Mouse (Mus musculus) cerebellum, postnatal 10 days (tissue): ENCODE measurements at regions not wholly inside any gene's neighbourhood (a gene's known extent, or its start where the extent isn't known, plus 50 kb on each side); places are given as distances from the start of the nearest gene placed in this dataset.
A peak's percentile ranks its signal among the peaks of the same experiment; 100 is the strongest.

Experiments used
- DNase-seq, 2 experiments: peaks; one replicate each; pipeline ENCODE4 v3.0.0; 2021; ENCODE audit warnings: mixed read lengths in 2 of 2

DNA sequence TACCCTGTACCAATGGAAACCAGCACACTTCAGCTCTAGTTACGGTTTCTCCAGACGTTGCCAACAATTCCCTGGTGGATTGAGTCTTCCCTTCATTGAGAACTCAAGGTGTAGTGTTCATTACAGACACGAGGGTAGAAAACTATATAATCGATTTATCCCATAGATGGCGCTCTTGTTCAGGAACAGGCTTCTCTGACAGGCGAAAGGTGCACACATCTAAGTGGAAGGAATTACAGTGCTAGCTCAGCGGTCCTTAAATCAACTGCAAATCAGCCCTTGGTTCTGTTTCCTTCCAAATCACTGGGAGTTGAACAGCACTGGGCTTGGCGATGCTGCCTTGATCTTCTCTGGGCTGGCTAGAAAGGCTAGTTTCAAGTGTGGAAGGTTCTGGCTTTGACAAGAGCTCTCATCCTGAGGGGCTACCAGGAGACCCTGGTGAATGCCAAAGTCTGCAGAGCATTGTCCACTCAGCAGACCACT lies 161.1 kb downstream of the March11 start:
- DNase-seq, result peak; percentile 59 to 88

DNA sequence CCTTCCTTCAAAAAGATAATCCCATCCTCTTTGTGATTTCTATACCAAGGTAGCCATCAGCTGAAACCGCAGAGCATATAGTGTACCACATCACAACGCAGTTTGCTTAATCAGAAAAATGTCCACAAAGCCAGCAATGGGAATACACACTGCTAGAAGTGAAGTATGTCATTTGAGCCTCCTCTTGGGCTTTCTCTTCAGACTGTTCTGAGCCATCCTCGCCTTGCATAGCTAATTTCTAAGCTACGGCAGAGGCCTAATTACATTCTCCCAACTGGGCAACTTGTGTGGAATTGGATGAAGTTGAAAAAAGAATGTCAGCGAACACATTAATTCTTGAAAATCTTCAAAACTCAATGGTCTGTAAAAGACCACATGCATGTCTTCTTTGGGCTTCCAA lies 178.5 kb downstream of the March11 start:
- no peak for DNase-seq
